In genomic region chr13:26953834-26954233, GRCm38 (mm10) we compare ENCODE assay signal across 13 mouse cellular contexts.
"Had no signal": no experiment of that assay in that cellular context is flagged by ENCODE, and none has a peak within 500 bp of the region (broad histone marks: within the 10 kb centered on the region; RNA-seq: fewer than 3 reads in every experiment).

No protein-coding gene starts in this region.

- H3K4me3 ChIP-seq: midbrain, embryonic 10.5 days; midbrain, embryonic 12.5 days; neural tube, embryonic 12.5 days had no signal

- H3K9me3 ChIP-seq: midbrain, embryonic 10.5 days; midbrain, embryonic 12.5 days; neural tube, embryonic 12.5 days had no signal

- DNase-seq: lung, adult 18-20 months; lung, embryonic 14.5 days; lung, postnatal 10 days; lung, postnatal 4 days; midbrain, embryonic 14.5 days; right cerebral cortex, postnatal 14 days; thymus, adult 18-20 months; thymus, postnatal 25 days; thymus, postnatal 4 days had no signal

- H3K27ac ChIP-seq: midbrain, embryonic 10.5 days; midbrain, embryonic 12.5 days; neural tube, embryonic 12.5 days had no signal

- H3K27me3 ChIP-seq: midbrain, embryonic 12.5 days; neural tube, embryonic 12.5 days had no signal

- H3K4me1 ChIP-seq: midbrain, embryonic 10.5 days; midbrain, embryonic 12.5 days; neural tube, embryonic 12.5 days had no signal

- H3K36me3 ChIP-seq: midbrain, embryonic 10.5 days; midbrain, embryonic 12.5 days; neural tube, embryonic 12.5 days had no signal

- ATAC-seq: midbrain, embryonic 16.5 days had no signal
